Mouse (Mus musculus): ENCODE results near the gene Spty2d1.
"Not testable (repeated sequence)": the region's sequence is repeated elsewhere in the genome, so short reads cannot be mapped to it uniquely, and the experiment has no call there.

Spty2d1 gene

GRCm38 (mm10) chr7:47020956-47021355 lies 12.7 kb upstream of the Spty2d1 start:
- no peak for DNase-seq (ENCODE audit: low spot score)

GRCm38 (mm10) chr7:47019641-47020040 lies 11.4 kb upstream of the Spty2d1 start:
- DNase-seq (ENCODE audit: low spot score) = no peak

GRCm38 (mm10) chr7:47017146-47017545 lies 8.9 kb upstream of the Spty2d1 start:
- DNase-seq (ENCODE audit: low spot score) = no peak

- DNase-seq (ENCODE audit: low spot score) = no peak
These were observed 8.4 kb upstream of the Spty2d1 start for GRCm38 (mm10) chr7:47016602-47017001.

GRCm38 (mm10) chr7:47015390-47016065 lies 7.3 kb upstream of the Spty2d1 start:
- peak; percentile 18 for DNase-seq (ENCODE audit: low spot score)

GRCm38 (mm10) chr7:47014564-47015389 lies 6.6 kb upstream of the Spty2d1 start:
- no peak for DNase-seq (ENCODE audit: low spot score)

- DNase-seq (ENCODE audit: low spot score) = no peak
These were observed 5.0 kb upstream of the Spty2d1 start for GRCm38 (mm10) chr7:47013131-47013767.

- DNase-seq (ENCODE audit: low spot score) = no peak
These were observed 418 bp downstream of the Spty2d1 start for GRCm38 (mm10) chr7:47007818-47008167.

GRCm38 (mm10) chr7:47007109-47007780 lies 966 bp downstream of the Spty2d1 start:
- no peak for DNase-seq (ENCODE audit: low spot score)

- no peak for DNase-seq (ENCODE audit: low spot score)
These were observed 4.6 kb downstream of the Spty2d1 start for GRCm38 (mm10) chr7:47003411-47004115.

- DNase-seq (ENCODE audit: low spot score) = no peak
These were observed 6.3 kb downstream of the Spty2d1 start for GRCm38 (mm10) chr7:47001900-47002275.

GRCm38 (mm10) chr7:47001125-47001899 lies 6.9 kb downstream of the Spty2d1 start:
- DNase-seq (ENCODE audit: low spot score) = no peak

GRCm38 (mm10) chr7:47000644-47000983 lies 7.6 kb downstream of the Spty2d1 start:
- DNase-seq (ENCODE audit: low spot score) = no peak

- no peak for DNase-seq (ENCODE audit: low spot score)
These were observed 8.1 kb downstream of the Spty2d1 start for GRCm38 (mm10) chr7:46999983-47000643.

- DNase-seq (ENCODE audit: low spot score) = no peak
These were observed 9.3 kb downstream of the Spty2d1 start for GRCm38 (mm10) chr7:46998942-46999341.

GRCm38 (mm10) chr7:46997644-46998395 lies 10.4 kb downstream of the Spty2d1 start:
- no peak for DNase-seq (ENCODE audit: low spot score)

- no peak for DNase-seq (ENCODE audit: low spot score)
These were observed 11.2 kb downstream of the Spty2d1 start for GRCm38 (mm10) chr7:46997008-46997407.

- no peak for DNase-seq (ENCODE audit: low spot score)
These were observed 12.7 kb downstream of the Spty2d1 start for GRCm38 (mm10) chr7:46995558-46995957.

GRCm38 (mm10) chr7:46993079-46993478 lies 15.1 kb downstream of the Spty2d1 start:
- DNase-seq (ENCODE audit: low spot score) = no peak

- not testable (repeated sequence) for DNase-seq (ENCODE audit: low spot score)
These were observed 18.8 kb downstream of the Spty2d1 start for GRCm38 (mm10) chr7:46989387-46989786.

Data from ovary, postnatal 10 days (tissue).